Mouse (Mus musculus): Measurements from ENCODE around the gene Pde4dip. TPM values are rescaled to one million over a fixed set of nuclear protein-coding genes. Genes with fewer than 3 reads are reported as not detected.

The Pde4dip gene
- polyA plus RNA-seq, 1 experiment from 2014 or later: 82.1 TPM

DNA sequence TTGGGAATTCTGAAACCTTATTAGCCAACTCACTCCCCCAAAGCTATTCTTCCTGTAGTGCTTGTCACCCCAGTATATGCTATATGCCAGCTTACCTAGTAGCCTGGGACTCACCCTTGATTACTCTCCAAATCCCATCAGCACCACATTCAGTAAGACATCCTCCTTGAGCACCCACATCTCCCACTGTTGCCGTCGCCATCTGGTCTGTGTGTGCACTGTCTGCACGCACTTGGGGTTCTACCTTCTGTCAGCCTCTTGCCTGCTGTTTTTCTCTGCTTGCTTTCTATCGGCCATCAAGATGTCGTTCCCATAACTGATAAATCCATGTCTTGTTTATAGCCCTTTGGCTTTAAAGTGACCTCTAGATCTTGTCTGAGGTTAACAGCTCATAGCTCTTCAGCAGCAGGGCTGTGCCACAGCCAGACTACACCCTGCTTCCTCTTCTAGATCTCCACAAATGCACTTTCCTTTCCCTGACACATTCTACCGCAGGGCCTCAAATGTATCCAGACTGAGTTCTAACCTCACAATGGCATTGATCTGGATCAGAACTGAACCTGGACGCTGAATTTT is 42.9 kb upstream of the Pde4dip start:
- no peak for ATAC-seq
- Histone ChIP-seq H3K9ac (replicated peaks; ENCODE audit: low read depth, low read length) (no peak overlapping the region), H3K4me3 (replicated peaks; ENCODE audit: low read length) (no peak overlapping the region), H3K27ac (ENCODE audit: low read length) (no peak overlapping the region), H3K9me3 (ENCODE audit: control insufficient read depth, low read length) (no peaks in the 10 kb centered on the region), H3K36me3 (ENCODE audit: control insufficient read depth, insufficient read depth) (no peaks in the 10 kb centered on the region), H3K4me1 (replicated peaks; ENCODE audit: control insufficient read depth, insufficient read depth, low read length) (peaks cover 7% of the 10 kb centered on the region), H3K4me2 (ENCODE audit: low read length) (no peak overlapping the region), H3K27me3 (replicated peaks; ENCODE audit: control insufficient read depth, insufficient read depth, low read length) (0 out of 2 replicates have a peak, but pooled peaks cover 2% of the 10 kb centered on the region)
- 69% methylated on average over 7 of the region's 7 CpGs for WGBS

- Histone ChIP-seq H3K4me3 (replicated peaks; ENCODE audit: low read length) (no peak overlapping the region), H3K27ac (ENCODE audit: low read length) (no peak overlapping the region), H3K27me3 (replicated peaks; ENCODE audit: control insufficient read depth, insufficient read depth, low read length) (0 out of 2 replicates have a peak, but pooled peaks cover 2% of the 10 kb centered on the region), H3K4me2 (ENCODE audit: low read length) (no peak overlapping the region), H3K36me3 (ENCODE audit: control insufficient read depth, insufficient read depth) (no peaks in the 10 kb centered on the region), H3K9ac (replicated peaks; ENCODE audit: low read depth, low read length) (no peak overlapping the region), H3K4me1 (replicated peaks; ENCODE audit: control insufficient read depth, insufficient read depth, low read length) (peaks cover 7% of the 10 kb centered on the region), H3K9me3 (ENCODE audit: control insufficient read depth, low read length) (no peaks in the 10 kb centered on the region)
- 71% methylated on average over 8 of the region's 8 CpGs for WGBS
- ATAC-seq: no peak
Measured at GRCm38 (mm10) chr3:97930787-97931158, 42.3 kb upstream of the Pde4dip start.

GRCm38 (mm10) chr3:97930141-97930786 is 41.8 kb upstream of the Pde4dip start:
- Histone ChIP-seq H3K9me3 (ENCODE audit: control insufficient read depth, low read length) (no peaks in the 10 kb centered on the region), H3K27me3 (replicated peaks; ENCODE audit: control insufficient read depth, insufficient read depth, low read length) (0 out of 2 replicates have a peak, but pooled peaks cover 2% of the 10 kb centered on the region), H3K4me1 (replicated peaks; ENCODE audit: control insufficient read depth, insufficient read depth, low read length) (peaks cover 7% of the 10 kb centered on the region), H3K4me3 (replicated peaks; ENCODE audit: low read length) (no peak overlapping the region), H3K27ac (ENCODE audit: low read length) (no peak overlapping the region), H3K9ac (replicated peaks; ENCODE audit: low read depth, low read length) (no peak overlapping the region), H3K4me2 (ENCODE audit: low read length) (no peak overlapping the region), H3K36me3 (ENCODE audit: control insufficient read depth, insufficient read depth) (no peaks in the 10 kb centered on the region)
- ATAC-seq: no peak
- 66% methylated on average over 12 of the region's 12 CpGs for WGBS

DNA sequence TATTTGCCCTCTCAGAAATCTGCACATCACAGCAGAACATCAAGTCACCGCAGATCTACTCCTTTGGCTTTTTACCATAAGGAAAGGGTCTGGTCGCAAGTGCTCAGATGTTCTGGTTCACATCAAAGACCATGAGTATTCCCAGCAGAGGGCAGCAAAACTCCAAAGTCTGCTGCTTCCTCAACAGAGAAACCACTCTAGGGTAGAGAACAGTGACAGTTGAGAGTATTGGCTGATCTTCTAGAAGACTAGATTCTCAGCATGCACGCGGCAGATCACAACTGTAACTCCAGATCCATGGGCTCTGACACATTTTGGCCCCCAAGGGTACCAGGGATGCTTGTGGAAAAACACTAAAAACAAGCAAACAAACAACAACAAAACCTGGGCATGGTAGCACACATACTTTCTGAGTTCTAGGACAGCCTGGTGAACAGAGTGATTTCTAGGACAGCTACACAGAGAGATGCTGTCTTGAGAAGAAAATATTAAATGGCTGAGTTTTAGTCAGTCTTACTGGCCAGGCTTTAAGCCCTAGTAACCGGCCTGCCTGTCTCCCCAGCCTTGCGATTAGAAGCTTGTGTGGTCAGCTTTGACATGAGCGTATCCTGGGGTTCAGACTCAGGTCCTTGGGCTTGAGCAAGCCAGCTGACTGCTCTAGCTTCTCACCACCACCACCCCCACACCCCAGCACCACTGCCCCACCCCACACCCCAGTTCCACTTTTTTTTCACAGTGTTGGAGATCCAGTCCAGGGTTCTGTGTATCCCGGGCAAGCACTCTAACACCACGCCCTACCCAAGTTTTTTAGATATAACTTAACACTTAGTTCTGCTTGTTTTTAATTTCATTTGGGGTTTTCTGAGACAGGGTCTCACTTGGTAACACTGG is 40.7 kb upstream of the Pde4dip start:
- H3K27me3 ChIP-seq (replicated peaks; ENCODE audit: control insufficient read depth, insufficient read depth, low read length): 0 out of 2 replicates have a peak, but pooled peaks cover 2% of the 10 kb centered on the region
- 59% methylated on average over 9 of the region's 9 CpGs for WGBS

GRCm38 (mm10) chr3:97927322-97927721 is 38.8 kb upstream of the Pde4dip start:
- Histone ChIP-seq H3K9me3 (ENCODE audit: control insufficient read depth, low read length) (no peaks in the 10 kb centered on the region), H3K36me3 (ENCODE audit: control insufficient read depth, insufficient read depth) (no peaks in the 10 kb centered on the region; the same call in 1 of the 2 replicates), H3K4me3 (replicated peaks; ENCODE audit: low read length) (no peak overlapping the region), H3K4me1 (replicated peaks; ENCODE audit: control insufficient read depth, insufficient read depth, low read length) (peaks cover 7% of the 10 kb centered on the region), H3K27me3 (replicated peaks; ENCODE audit: control insufficient read depth, insufficient read depth, low read length) (0 out of 2 replicates have a peak, but pooled peaks cover 2% of the 10 kb centered on the region), H3K9ac (replicated peaks; ENCODE audit: low read depth, low read length) (no peak overlapping the region), H3K27ac (ENCODE audit: low read length) (no peak overlapping the region), H3K4me2 (ENCODE audit: low read length) (no peak overlapping the region)
- WGBS: 86% methylated on average over 4 of the region's 4 CpGs
- ATAC-seq: no peak

More for the DNA sequence above, 40.7 kb upstream of the Pde4dip start:
- H3K36me3 ChIP-seq (ENCODE audit: control insufficient read depth, insufficient read depth): no peaks in the 10 kb centered on the region
- H3K9ac ChIP-seq (replicated peaks; ENCODE audit: low read depth, low read length): no peak overlapping the region
- H3K9me3 ChIP-seq (ENCODE audit: control insufficient read depth, low read length): no peaks in the 10 kb centered on the region
- H3K4me2 ChIP-seq (ENCODE audit: low read length): no peak overlapping the region
- H3K4me3 ChIP-seq (replicated peaks; ENCODE audit: low read length): no peak overlapping the region
- peak; percentile 84 for ATAC-seq
- H3K4me1 ChIP-seq (replicated peaks; ENCODE audit: control insufficient read depth, insufficient read depth, low read length): peaks cover 7% of the 10 kb centered on the region
- H3K27ac ChIP-seq (ENCODE audit: low read length): no peak overlapping the region

DNA sequence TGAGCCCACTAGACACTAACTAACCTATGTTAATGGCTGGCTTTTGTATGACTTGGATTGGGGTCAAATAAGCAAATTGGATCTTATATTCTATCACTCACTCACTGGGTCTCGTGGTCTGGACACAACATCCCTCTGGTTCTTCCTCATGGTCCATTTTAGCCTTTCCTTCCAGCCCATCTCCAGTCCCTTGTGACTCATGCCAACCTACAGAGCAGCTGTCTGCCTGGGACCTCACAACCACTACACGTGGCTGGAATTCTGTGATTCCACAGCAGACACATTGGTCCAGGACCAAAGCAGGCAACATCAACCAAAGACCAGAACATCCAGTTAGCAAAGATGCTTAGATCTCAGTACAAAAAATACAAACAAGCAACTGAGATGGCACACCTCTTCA is 36.7 kb upstream of the Pde4dip start:
- Histone ChIP-seq H3K9me3 (ENCODE audit: control insufficient read depth, low read length) (no peaks in the 10 kb centered on the region), H3K4me1 (replicated peaks; ENCODE audit: control insufficient read depth, insufficient read depth, low read length) (no peaks in the 10 kb centered on the region; the same call in 1 of the 2 replicates), H3K27me3 (replicated peaks; ENCODE audit: control insufficient read depth, insufficient read depth, low read length) (no peaks in the 10 kb centered on the region), H3K27ac (ENCODE audit: low read length) (no peak overlapping the region), H3K9ac (replicated peaks; ENCODE audit: low read depth, low read length) (no peak overlapping the region), H3K36me3 (ENCODE audit: control insufficient read depth, insufficient read depth) (peaks cover 5% of the 10 kb centered on the region), H3K4me3 (replicated peaks; ENCODE audit: low read length) (no peak overlapping the region), H3K4me2 (ENCODE audit: low read length) (no peak overlapping the region)
- WGBS: 92% methylated on average over 2 of the region's 2 CpGs
- ATAC-seq: no peak

DNA sequence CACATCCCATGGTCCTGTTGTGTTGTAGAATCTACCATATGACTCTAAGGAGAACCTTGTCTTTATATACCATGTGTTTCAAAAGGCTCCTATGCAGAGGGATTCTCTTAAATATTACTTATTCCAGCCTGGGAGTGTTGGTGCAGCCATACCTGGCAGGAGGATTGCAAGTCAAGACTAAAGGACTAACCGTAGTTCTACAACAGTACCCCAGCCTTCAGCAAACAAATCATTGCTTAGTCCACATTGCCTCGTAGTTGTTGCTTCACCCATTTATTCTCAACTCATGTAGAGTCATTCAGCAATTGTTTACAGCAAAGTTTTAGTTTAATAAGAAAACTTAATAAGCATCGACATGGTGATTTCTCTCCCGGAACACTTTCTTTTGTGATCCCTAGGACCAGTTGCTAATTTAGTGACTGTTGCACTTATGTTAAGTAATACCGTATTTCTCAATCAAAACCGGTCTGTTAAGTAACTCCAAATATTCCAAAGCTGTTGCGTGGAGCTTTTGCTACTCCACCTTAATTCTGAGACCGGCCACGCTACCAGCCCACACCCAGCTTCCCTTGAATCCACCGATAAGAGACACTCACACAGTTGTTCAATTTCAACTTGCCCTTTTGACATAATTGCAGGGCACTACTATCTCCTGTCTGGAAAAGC is 30.5 kb upstream of the Pde4dip start:
- ATAC-seq: no peak
- no peaks in the 10 kb centered on the region for H3K4me1 ChIP-seq (replicated peaks; ENCODE audit: control insufficient read depth, insufficient read depth, low read length)
- no peaks in the 10 kb centered on the region for H3K27me3 ChIP-seq (replicated peaks; ENCODE audit: control insufficient read depth, insufficient read depth, low read length)
- 97% methylated on average over 10 of the region's 10 CpGs for WGBS
- H3K27ac ChIP-seq (ENCODE audit: low read length): no peak overlapping the region
- H3K4me2 ChIP-seq (ENCODE audit: low read length): no peak overlapping the region
- peaks cover 5% of the 10 kb centered on the region for H3K36me3 ChIP-seq (ENCODE audit: control insufficient read depth, insufficient read depth)
- H3K9me3 ChIP-seq (ENCODE audit: control insufficient read depth, low read length): no peaks in the 10 kb centered on the region
- no peak overlapping the region for H3K9ac ChIP-seq (replicated peaks; ENCODE audit: low read depth, low read length)
- no peak overlapping the region for H3K4me3 ChIP-seq (replicated peaks; ENCODE audit: low read length)

GRCm38 (mm10) chr3:97915081-97915480 is 26.6 kb upstream of the Pde4dip start:
- no peak overlapping the region for H3K4me3 ChIP-seq (replicated peaks; ENCODE audit: low read length)
- H3K36me3 ChIP-seq (ENCODE audit: control insufficient read depth, insufficient read depth): no peaks in the 10 kb centered on the region
- H3K27me3 ChIP-seq (replicated peaks; ENCODE audit: control insufficient read depth, insufficient read depth, low read length): no peaks in the 10 kb centered on the region
- no peak for ATAC-seq
- no peak overlapping the region for H3K4me2 ChIP-seq (ENCODE audit: low read length)
- no peak overlapping the region for H3K9ac ChIP-seq (replicated peaks; ENCODE audit: low read depth, low read length)
- no peaks in the 10 kb centered on the region for H3K9me3 ChIP-seq (ENCODE audit: control insufficient read depth, low read length)
- no peak overlapping the region for H3K27ac ChIP-seq (ENCODE audit: low read length)
- H3K4me1 ChIP-seq (replicated peaks; ENCODE audit: control insufficient read depth, insufficient read depth, low read length): no peaks in the 10 kb centered on the region
- WGBS: 76% methylated on average over 4 of the region's 4 CpGs

DNA sequence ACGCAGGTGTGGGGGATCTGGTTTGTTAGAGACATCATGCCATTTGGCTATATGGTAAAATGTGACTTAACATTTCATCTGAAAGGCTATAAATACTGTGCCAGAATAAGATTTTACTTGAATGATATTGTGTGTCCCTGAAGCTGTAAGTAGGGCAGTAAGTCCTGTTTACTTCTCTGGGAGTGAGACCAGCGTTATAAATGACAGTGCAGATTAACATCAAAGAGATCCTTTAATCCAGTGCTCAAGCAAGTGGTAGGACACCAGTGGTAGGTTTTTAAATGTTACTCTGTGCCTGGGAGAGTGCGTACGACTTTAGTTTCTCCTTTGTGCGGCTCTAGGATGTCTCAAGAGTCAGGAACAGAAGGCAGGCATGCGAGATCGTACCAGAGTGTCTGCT is 22.6 kb upstream of the Pde4dip start:
- no peak overlapping the region for H3K4me2 ChIP-seq (ENCODE audit: low read length)
- WGBS: 87% methylated on average over 7 of the region's 7 CpGs
- no peak overlapping the region for H3K4me3 ChIP-seq (replicated peaks; ENCODE audit: low read length)
- 0 out of 2 replicates have a peak, but pooled peaks cover 2% of the 10 kb centered on the region for H3K36me3 ChIP-seq (ENCODE audit: control insufficient read depth, insufficient read depth)
- ATAC-seq: no peak
- no peaks in the 10 kb centered on the region for H3K4me1 ChIP-seq (replicated peaks; ENCODE audit: control insufficient read depth, insufficient read depth, low read length)
- H3K9ac ChIP-seq (replicated peaks; ENCODE audit: low read depth, low read length): no peak overlapping the region
- no peak overlapping the region for H3K27ac ChIP-seq (ENCODE audit: low read length)
- H3K27me3 ChIP-seq (replicated peaks; ENCODE audit: control insufficient read depth, insufficient read depth, low read length): no peaks in the 10 kb centered on the region
- no peaks in the 10 kb centered on the region for H3K9me3 ChIP-seq (ENCODE audit: control insufficient read depth, low read length)

Data from forebrain, embryonic 16.5 days (tissue).